Mouse (Mus musculus): ENCODE data around the gene Csnk1e. TPM values are rescaled to one million over a fixed set of nuclear protein-coding genes. Genes with fewer than 3 reads are reported as not detected.

Csnk1e gene
- polyA plus RNA-seq, 1 experiment, result 25.9 TPM

GRCm38 (mm10) chr15:79387611-79388010 lies 67.8 kb downstream of the Csnk1e start:
- no peaks in the 10 kb centered on the region for H3K36me3 ChIP-seq (ENCODE audit: control insufficient read depth, insufficient read depth, low read length)
- TF ChIP-seq CTCF (IDR thresholded peaks at IDR 0.05; ENCODE audit: extremely low read depth, insufficient read length, insufficient replicate concordance, low read depth, low read length) (no peak), POLR2A (IDR thresholded peaks at IDR 0.05; ENCODE audit: low read depth, low read length) (no peak)
- H3K27me3 ChIP-seq (ENCODE audit: control insufficient read depth, insufficient read depth, low read length), result no peaks in the 10 kb centered on the region
- H3K4me1 ChIP-seq (ENCODE audit: control insufficient read depth, insufficient read depth, insufficient read length, low read length), result peaks cover 48% of the 10 kb centered on the region
- WGBS, result 64% methylated on average over 7 of the region's 7 CpGs
- peak overlapping the region; percentile 73 for H3K27ac ChIP-seq (ENCODE audit: insufficient read depth, low read depth, low read length)
- H3K4me3 ChIP-seq (ENCODE audit: low read depth, low read length), result no peak overlapping the region

- Histone ChIP-seq H3K27ac (ENCODE audit: insufficient read depth, low read depth, low read length) (no peak overlapping the region), H3K36me3 (ENCODE audit: control insufficient read depth, insufficient read depth, low read length) (no peaks in the 10 kb centered on the region), H3K4me3 (ENCODE audit: low read depth, low read length) (no peak overlapping the region), H3K27me3 (ENCODE audit: control insufficient read depth, insufficient read depth, low read length) (no peaks in the 10 kb centered on the region), H3K4me1 (ENCODE audit: control insufficient read depth, insufficient read depth, insufficient read length, low read length) (peaks cover 44% of the 10 kb centered on the region)
- TF ChIP-seq POLR2A (IDR thresholded peaks at IDR 0.05; ENCODE audit: low read depth, low read length), result no peak
- no peak for TF ChIP-seq CTCF (IDR thresholded peaks at IDR 0.05; ENCODE audit: extremely low read depth, insufficient read length, insufficient replicate concordance, low read depth, low read length)
- 87% methylated on average over 6 of the region's 6 CpGs for WGBS
Observed at GRCm38 (mm10) chr15:79387081-79387480, 68.3 kb downstream of the Csnk1e start.

- TF ChIP-seq CTCF (IDR thresholded peaks at IDR 0.05; ENCODE audit: extremely low read depth, insufficient read length, insufficient replicate concordance, low read depth, low read length) (no peak), POLR2A (IDR thresholded peaks at IDR 0.05; ENCODE audit: low read depth, low read length) (no peak)
- no peak overlapping the region for H3K4me3 ChIP-seq (ENCODE audit: low read depth, low read length)
- no peaks in the 10 kb centered on the region for H3K27me3 ChIP-seq (ENCODE audit: control insufficient read depth, insufficient read depth, low read length)
- peaks cover 9% of the 10 kb centered on the region for H3K4me1 ChIP-seq (ENCODE audit: control insufficient read depth, insufficient read depth, insufficient read length, low read length)
- H3K27ac ChIP-seq (ENCODE audit: insufficient read depth, low read depth, low read length), result no peak overlapping the region
- 88% methylated on average over 9 of the region's 9 CpGs for WGBS
- H3K36me3 ChIP-seq (ENCODE audit: control insufficient read depth, insufficient read depth, low read length), result peaks cover 6% of the 10 kb centered on the region
Observed at GRCm38 (mm10) chr15:79381644-79382043, 73.7 kb downstream of the Csnk1e start.

- no peak for TF ChIP-seq POLR2A (IDR thresholded peaks at IDR 0.05; ENCODE audit: low read depth, low read length)
- TF ChIP-seq CTCF (IDR thresholded peaks at IDR 0.05; ENCODE audit: extremely low read depth, insufficient read length, insufficient replicate concordance, low read depth, low read length), result peak; percentile 78; the same call in 1 of the 2 replicates
- Histone ChIP-seq H3K36me3 (ENCODE audit: control insufficient read depth, insufficient read depth, low read length) (peaks cover 12% of the 10 kb centered on the region), H3K4me1 (ENCODE audit: control insufficient read depth, insufficient read depth, insufficient read length, low read length) (peaks cover 9% of the 10 kb centered on the region), H3K4me3 (ENCODE audit: low read depth, low read length) (no peak overlapping the region), H3K27me3 (ENCODE audit: control insufficient read depth, insufficient read depth, low read length) (no peaks in the 10 kb centered on the region), H3K27ac (ENCODE audit: insufficient read depth, low read depth, low read length) (no peak overlapping the region)
- 54% methylated on average over 23 of the region's 23 CpGs for WGBS
Observed at GRCm38 (mm10) chr15:79380468-79381444, 74.6 kb downstream of the Csnk1e start.

GRCm38 (mm10) chr15:79379658-79380057 lies 75.7 kb downstream of the Csnk1e start:
- peaks cover 12% of the 10 kb centered on the region for H3K36me3 ChIP-seq (ENCODE audit: control insufficient read depth, insufficient read depth, low read length)
- H3K27ac ChIP-seq (ENCODE audit: insufficient read depth, low read depth, low read length), result no peak overlapping the region
- H3K27me3 ChIP-seq (ENCODE audit: control insufficient read depth, insufficient read depth, low read length), result no peaks in the 10 kb centered on the region
- TF ChIP-seq CTCF (IDR thresholded peaks at IDR 0.05; ENCODE audit: extremely low read depth, insufficient read length, insufficient replicate concordance, low read depth, low read length) (no peak), POLR2A (IDR thresholded peaks at IDR 0.05; ENCODE audit: low read depth, low read length) (no peak)
- WGBS, result 85% methylated on average over 7 of the region's 7 CpGs
- H3K4me1 ChIP-seq (ENCODE audit: control insufficient read depth, insufficient read depth, insufficient read length, low read length), result peaks cover 9% of the 10 kb centered on the region
- no peak overlapping the region for H3K4me3 ChIP-seq (ENCODE audit: low read depth, low read length)

GRCm38 (mm10) chr15:79378608-79379007 lies 76.8 kb downstream of the Csnk1e start:
- WGBS, result 99% methylated on average over 10 of the region's 10 CpGs
- H3K27ac ChIP-seq (ENCODE audit: insufficient read depth, low read depth, low read length), result no peak overlapping the region
- TF ChIP-seq POLR2A (IDR thresholded peaks at IDR 0.05; ENCODE audit: low read depth, low read length), result no peak
- no peak for TF ChIP-seq CTCF (IDR thresholded peaks at IDR 0.05; ENCODE audit: extremely low read depth, insufficient read length, insufficient replicate concordance, low read depth, low read length)
- H3K36me3 ChIP-seq (ENCODE audit: control insufficient read depth, insufficient read depth, low read length), result peaks cover 12% of the 10 kb centered on the region
- no peaks in the 10 kb centered on the region for H3K27me3 ChIP-seq (ENCODE audit: control insufficient read depth, insufficient read depth, low read length)
- no peak overlapping the region for H3K4me3 ChIP-seq (ENCODE audit: low read depth, low read length)
- H3K4me1 ChIP-seq (ENCODE audit: control insufficient read depth, insufficient read depth, insufficient read length, low read length), result peaks cover 9% of the 10 kb centered on the region

GRCm38 (mm10) chr15:79377681-79378080 lies 77.7 kb downstream of the Csnk1e start:
- TF ChIP-seq POLR2A (IDR thresholded peaks at IDR 0.05; ENCODE audit: low read depth, low read length), result no peak
- TF ChIP-seq CTCF (IDR thresholded peaks at IDR 0.05; ENCODE audit: extremely low read depth, insufficient read length, insufficient replicate concordance, low read depth, low read length), result no peak
- Histone ChIP-seq H3K27me3 (ENCODE audit: control insufficient read depth, insufficient read depth, low read length) (no peaks in the 10 kb centered on the region), H3K4me3 (ENCODE audit: low read depth, low read length) (no peak overlapping the region), H3K36me3 (ENCODE audit: control insufficient read depth, insufficient read depth, low read length) (peaks cover 12% of the 10 kb centered on the region), H3K4me1 (ENCODE audit: control insufficient read depth, insufficient read depth, insufficient read length, low read length) (peaks cover 7% of the 10 kb centered on the region), H3K27ac (ENCODE audit: insufficient read depth, low read depth, low read length) (peak overlapping the region; percentile 48)
- 67% methylated on average over 6 of the region's 6 CpGs for WGBS
